Mouse (Mus musculus) frontal cortex, adult 2 months (tissue): ENCODE results near the gene Ermap. TPM values are rescaled to one million over a fixed set of nuclear protein-coding genes. Genes with fewer than 3 reads are reported as not detected.

Experiments
- DNase-seq, 2 experiments: peaks; one replicate each; pipeline ENCODE4 v3.0.0; 2022; ENCODE audit warnings: low spot score in 1 of 2; ENCODE audit errors: extremely low spot score in 1 of 2
- polyA plus RNA-seq: library from polyadenylated mRNA; depleted of rRNA; stranded (reverse); fragments of >200 nt; gene quantifications from 2 replicates; pipeline ENCODE4 v1.2.3, GENCODE M21; 2012; rRNA removed

The Ermap gene
- 0.76 and 0.80 TPM in 2 replicates for polyA plus RNA-seq

GRCm38 (mm10) chr4:119189864-119190263 lies at the start of gene Ermap:
Gene Ermap, minus strand, starts transcription at chr4:119190011.
- DNase-seq: no peak

- peak; percentile 42 to 81 for DNase-seq
These were observed 49.4 kb upstream of the Ermap start for GRCm38 (mm10) chr4:119239181-119239682.

- no peak for DNase-seq
These were observed 48.9 kb upstream of the Ermap start for GRCm38 (mm10) chr4:119238661-119239060.

GRCm38 (mm10) chr4:119234348-119234747 lies 44.5 kb upstream of the Ermap start:
- DNase-seq: no peak

GRCm38 (mm10) chr4:119233256-119233901 lies 43.6 kb upstream of the Ermap start:
- peak in 1 of 2 experiments; percentile 67 for DNase-seq

GRCm38 (mm10) chr4:119232410-119233255 lies 42.8 kb upstream of the Ermap start, which contains the start of the genes AU022252 and P3h1:
Gene AU022252, minus strand, starts transcription at chr4:119232712.
Gene P3h1, plus strand, starts transcription at chr4:119232915.
- DNase-seq: peak; percentile 99 to 100

- DNase-seq: no peak
These were observed 36.9 kb upstream of the Ermap start for GRCm38 (mm10) chr4:119226751-119227150.

GRCm38 (mm10) chr4:119225719-119226118 lies 35.9 kb upstream of the Ermap start:
- no peak for DNase-seq

- DNase-seq: no peak
These were observed 34.7 kb upstream of the Ermap start for GRCm38 (mm10) chr4:119224534-119224933.

GRCm38 (mm10) chr4:119223696-119224095 lies 33.9 kb upstream of the Ermap start:
- peak in 1 of 2 experiments; percentile 52 for DNase-seq

GRCm38 (mm10) chr4:119218169-119218568 lies 28.4 kb upstream of the Ermap start, which contains the start of gene Tmem269:
Gene Tmem269, minus strand, starts transcription at chr4:119218217.
- no peak for DNase-seq

GRCm38 (mm10) chr4:119216667-119217066 lies 26.9 kb upstream of the Ermap start:
- DNase-seq: no peak

- DNase-seq: peak; percentile 7 to 75
These were observed 14.9 kb upstream of the Ermap start for GRCm38 (mm10) chr4:119204672-119205071.

- no peak for DNase-seq
These were observed 8.3 kb upstream of the Ermap start for GRCm38 (mm10) chr4:119198105-119198504.

- DNase-seq: peak in 1 of 2 experiments; percentile 12
These were observed 5.9 kb upstream of the Ermap start for GRCm38 (mm10) chr4:119195582-119196320.

- peak; percentile 30 to 84 for DNase-seq
These were observed 5.2 kb upstream of the Ermap start, which contains the start of gene Svbp for GRCm38 (mm10) chr4:119194909-119195581. Gene Svbp, plus strand, starts transcription at chr4:119195306.

GRCm38 (mm10) chr4:119192757-119193156 lies 2.9 kb upstream of the Ermap start:
- no peak for DNase-seq

GRCm38 (mm10) chr4:119191273-119191672 lies 1.5 kb upstream of the Ermap start:
- DNase-seq: no peak

GRCm38 (mm10) chr4:119190618-119191017 lies 807 bp upstream of the Ermap start:
- DNase-seq: no peak

GRCm38 (mm10) chr4:119189392-119189791 lies 419 bp downstream of the Ermap start:
- DNase-seq: no peak
